Mouse (Mus musculus) urinary bladder, adult 2 months (tissue): ENCODE measurements around the gene Gstt2. TPM values are rescaled to one million over a fixed set of nuclear protein-coding genes. Genes with fewer than 3 reads are reported as not detected.

ENCODE experiments used
- DNase-seq: peaks from one replicate; pipeline ENCODE4 v3.0.0; 2022; ENCODE audit warnings: low spot score
- polyA plus RNA-seq: library from polyadenylated mRNA; depleted of rRNA; stranded (reverse); fragments of >200 nt; gene quantifications from 2 replicates; pipeline ENCODE4 v1.2.3, GENCODE M21; 2012; rRNA removed

Gstt2 gene
- polyA plus RNA-seq, 1 experiment = 144 TPM

GRCm38 (mm10) chr10:75827668-75828360, 9.4 kb downstream of the Gstt2 start:
- DNase-seq = no peak

- DNase-seq = no peak
Measured at GRCm38 (mm10) chr10:75824530-75824929, 12.7 kb downstream of the Gstt2 start.

- no peak for DNase-seq
Measured at GRCm38 (mm10) chr10:75823782-75824181, 13.4 kb downstream of the Gstt2 start.

- DNase-seq = no peak
Measured at GRCm38 (mm10) chr10:75822443-75822842, 14.8 kb downstream of the Gstt2 start, which contains the start of gene Gstt4. Gene Gstt4, minus strand, starts transcription at chr10:75822543.

GRCm38 (mm10) chr10:75819882-75820281, 17.3 kb downstream of the Gstt2 start:
- DNase-seq = no peak

GRCm38 (mm10) chr10:75818641-75819040, 18.6 kb downstream of the Gstt2 start:
- DNase-seq = no peak

GRCm38 (mm10) chr10:75804217-75804616, 33.0 kb downstream of the Gstt2 start:
- DNase-seq = no peak

GRCm38 (mm10) chr10:75798176-75798696, 39.0 kb downstream of the Gstt2 start, which contains the start of gene Gstt1:
Gene Gstt1, minus strand, starts transcription at chr10:75798584.
- DNase-seq = no peak

- no peak for DNase-seq
Measured at GRCm38 (mm10) chr10:75797619-75798175, 39.5 kb downstream of the Gstt2 start.

- DNase-seq = no peak
Measured at GRCm38 (mm10) chr10:75796731-75797516, 40.3 kb downstream of the Gstt2 start.

GRCm38 (mm10) chr10:75794880-75795279, 42.3 kb downstream of the Gstt2 start:
- DNase-seq = no peak

- no peak for DNase-seq
Measured at GRCm38 (mm10) chr10:75790773-75791172, 46.5 kb downstream of the Gstt2 start.

GRCm38 (mm10) chr10:75789841-75790240, 47.4 kb downstream of the Gstt2 start:
- no peak for DNase-seq

- no peak for DNase-seq
Measured at GRCm38 (mm10) chr10:75789081-75789735, 48.0 kb downstream of the Gstt2 start.

GRCm38 (mm10) chr10:75788277-75788676, 48.9 kb downstream of the Gstt2 start:
- DNase-seq = no peak

GRCm38 (mm10) chr10:75785442-75785841, 51.8 kb downstream of the Gstt2 start:
- DNase-seq = no peak

Other genes with a start within 250 kb of the Gstt2 start
- 8.6 and 10.5 TPM in 2 replicates for gene Ggt5, start 248.1 kb downstream of the Gstt2 start, polyA plus RNA-seq
- 57.5 and 76.1 TPM in 2 replicates for gene Susd2, start 193.4 kb downstream of the Gstt2 start, polyA plus RNA-seq
- gene Cabin1, start 73.1 kb downstream of the Gstt2 start, polyA plus RNA-seq = 32.9 and 41.2 TPM in 2 replicates
- gene Ddt, start 64.0 kb downstream of the Gstt2 start, polyA plus RNA-seq = 54.4 and 60.6 TPM in 2 replicates
- gene Gm20441, start 56.5 kb downstream of the Gstt2 start, polyA plus RNA-seq = 0.40 and 0.74 TPM in 2 replicates
- gene Gstt3, start 56.0 kb downstream of the Gstt2 start, polyA plus RNA-seq = 130 and 148 TPM in 2 replicates
- gene Gstt1, start 38.8 kb downstream of the Gstt2 start, polyA plus RNA-seq = 160 and 208 TPM in 2 replicates
- gene Gstt4, start 14.9 kb downstream of the Gstt2 start, polyA plus RNA-seq = 0.11 TPM in 1 of 2 replicates, not detected in the other
- 542 and 602 TPM in 2 replicates for gene Mif, start 22.8 kb upstream of the Gstt2 start, polyA plus RNA-seq
- gene Derl3, start 56.0 kb upstream of the Gstt2 start, polyA plus RNA-seq = 1.0 and 1.2 TPM in 2 replicates
- gene Smarcb1, start 84.2 kb upstream of the Gstt2 start, polyA plus RNA-seq = 41.7 and 46.8 TPM in 2 replicates
- gene Chchd10, start 95.7 kb upstream of the Gstt2 start, polyA plus RNA-seq = 140 and 179 TPM in 2 replicates
- 18.8 and 20.1 TPM in 2 replicates for gene Mmp11, start 99.1 kb upstream of the Gstt2 start, polyA plus RNA-seq
- gene Gm867, start 103.2 kb upstream of the Gstt2 start, polyA plus RNA-seq = not detected in 2 replicates
- not detected in 2 replicates for gene Vpreb3, start 105.6 kb upstream of the Gstt2 start, polyA plus RNA-seq
- 0.04 and 0.10 TPM in 2 replicates for gene Gm5134, start 117.1 kb upstream of the Gstt2 start, polyA plus RNA-seq
- gene Zfp280b, start 195.2 kb upstream of the Gstt2 start, polyA plus RNA-seq = 8.6 TPM in 2 replicates